Mouse (Mus musculus) spleen, adult 18-20 months (tissue): ENCODE data around the gene Tmem52b.
"Not testable (repeated sequence)": the region's sequence is repeated elsewhere in the genome, so short reads cannot be mapped to it uniquely, and the experiment has no call there.

Experiments used
- DNase-seq, 2 experiments: peaks; one replicate each; pipeline ENCODE4 v3.0.0; 2022; ENCODE audit warnings: mixed read lengths in 2 of 2

The Tmem52b gene

DNA sequence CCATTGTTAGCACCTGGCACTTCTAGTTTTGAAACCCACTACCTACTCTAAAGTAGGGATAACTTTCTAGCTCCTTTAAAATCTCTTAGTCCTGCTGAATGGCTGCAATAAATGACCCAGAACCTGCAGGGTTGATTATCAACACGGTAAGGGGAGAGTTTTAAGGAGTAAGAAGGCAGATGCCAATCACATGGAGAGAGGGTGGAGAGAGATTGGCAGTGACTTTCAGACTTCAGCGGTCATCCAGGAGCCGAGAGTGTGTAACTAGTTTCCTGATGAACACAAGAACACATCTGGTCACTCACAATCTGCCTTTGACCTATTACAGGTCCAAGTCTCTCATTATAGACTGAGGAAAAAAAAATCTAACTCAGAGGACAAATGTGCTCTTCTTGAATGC, at the start of gene Tmem52b:
Gene Tmem52b, plus strand, starts transcription at position 189 of the 400 bp plus-strand sequence.
- DNase-seq = no peak

DNA sequence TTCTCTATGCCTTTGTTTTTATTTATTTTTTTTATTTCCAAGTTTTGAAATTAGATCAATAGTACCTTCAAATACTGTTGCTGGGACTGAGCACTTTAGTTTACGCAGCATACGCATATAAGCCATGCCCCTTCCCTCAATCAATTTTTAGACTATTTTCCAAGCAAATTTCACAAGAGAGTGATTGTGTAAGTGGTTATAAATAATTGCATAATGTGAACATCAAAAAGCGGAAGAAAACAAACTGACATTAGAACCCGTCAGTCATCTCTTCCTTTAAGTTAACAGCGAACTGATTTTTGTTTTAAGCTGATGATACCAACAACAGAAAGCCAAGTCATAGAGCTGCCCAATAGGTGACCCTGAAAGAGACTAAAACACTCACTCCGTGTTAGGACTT, 41.0 kb upstream of the Tmem52b start:
- no peak for DNase-seq

DNA sequence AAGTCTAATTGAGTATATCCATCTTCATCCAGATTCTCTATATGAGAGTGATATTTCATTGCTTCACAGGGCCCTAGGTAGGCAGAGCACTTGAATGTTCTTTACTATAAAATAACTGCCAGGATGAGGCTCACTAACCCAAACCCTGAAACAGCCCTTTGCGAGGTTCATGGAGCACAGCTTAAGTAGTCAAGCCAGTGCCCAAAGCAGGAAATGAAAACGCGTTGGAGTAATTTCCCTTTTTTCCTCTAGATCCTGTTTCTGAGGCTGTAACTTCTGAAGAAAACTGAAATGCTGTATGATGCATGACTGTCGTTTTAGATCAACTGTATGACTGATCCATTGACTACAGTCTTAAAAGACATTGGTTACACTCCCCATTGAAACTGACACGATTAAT, 39.7 kb upstream of the Tmem52b start:
- DNase-seq = no peak

DNA sequence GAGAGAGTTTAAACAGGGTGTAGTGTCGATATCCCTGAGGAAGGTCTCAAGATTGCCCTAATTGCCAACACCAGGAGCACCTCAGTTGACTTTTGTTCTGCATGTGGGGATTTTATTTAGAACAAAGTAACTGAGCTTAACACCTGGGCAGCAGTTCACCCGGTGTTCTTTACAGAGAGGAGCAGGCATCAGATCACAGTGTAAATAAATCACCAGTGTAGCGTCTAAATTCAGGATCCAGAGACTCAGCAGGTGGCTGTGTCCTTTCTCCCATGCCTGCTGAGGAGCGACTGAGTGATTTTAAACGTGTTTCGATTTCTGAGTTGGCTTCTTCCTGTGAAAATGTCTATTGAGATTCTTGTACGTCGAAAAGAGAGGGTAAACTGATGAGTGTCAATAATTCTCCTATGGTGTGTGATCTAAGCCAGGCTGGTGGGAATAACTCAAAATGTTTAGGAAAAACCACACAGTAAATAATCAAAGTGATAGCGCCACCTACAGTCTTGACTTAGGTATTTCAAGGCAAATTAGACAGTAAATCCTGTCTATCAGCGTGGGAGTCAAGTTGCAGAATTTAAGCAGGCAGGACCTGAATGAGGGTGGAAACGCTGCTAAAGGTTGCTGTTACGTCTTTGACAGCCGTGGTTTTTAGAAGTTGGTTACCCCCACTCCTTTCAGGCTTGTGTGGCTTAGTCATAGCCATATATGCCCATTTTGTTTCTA, 35.8 kb upstream of the Tmem52b start:
- DNase-seq = no peak

DNA sequence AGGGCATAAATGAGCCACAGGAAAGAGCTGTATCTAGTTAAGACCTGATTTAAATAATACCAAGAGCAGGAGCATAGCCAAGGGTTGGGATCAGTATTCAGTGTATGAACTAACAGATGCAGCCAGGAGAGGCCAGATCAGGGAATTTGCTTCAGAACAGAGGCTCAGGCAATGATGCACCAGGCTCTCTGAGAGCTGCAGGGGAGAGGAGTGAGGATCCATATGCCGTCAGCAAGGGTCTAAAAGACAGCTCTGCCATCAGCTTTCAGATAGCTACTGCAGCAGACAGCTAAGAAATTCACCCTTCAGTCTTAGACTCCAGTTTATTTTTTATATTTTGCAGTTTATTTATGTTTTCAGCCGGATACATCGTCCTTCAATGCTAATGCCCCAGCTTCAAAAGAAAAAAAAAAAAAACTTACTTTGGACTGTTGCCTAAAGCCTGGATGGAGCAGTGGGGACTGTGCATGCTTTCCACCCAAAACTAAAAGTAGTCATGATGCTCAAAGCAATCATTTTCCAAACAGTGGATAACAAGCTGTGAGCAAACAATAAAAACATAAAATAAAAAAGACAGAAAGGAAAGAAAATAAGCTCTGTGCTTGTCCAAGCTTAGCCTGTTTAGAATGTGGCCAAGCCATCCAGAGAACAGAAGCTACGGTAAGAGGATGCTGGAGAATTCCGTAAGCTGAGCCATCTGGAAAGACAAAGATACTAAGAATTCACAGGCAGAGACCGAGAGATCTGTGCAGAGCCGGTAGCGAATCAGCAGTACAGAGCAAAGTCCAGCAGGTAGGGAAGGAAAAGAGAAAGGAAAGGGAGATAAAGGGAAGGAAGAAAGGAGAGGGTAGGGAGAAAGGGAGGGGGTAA, 32.0 kb upstream of the Tmem52b start:
- no peak for DNase-seq

DNA sequence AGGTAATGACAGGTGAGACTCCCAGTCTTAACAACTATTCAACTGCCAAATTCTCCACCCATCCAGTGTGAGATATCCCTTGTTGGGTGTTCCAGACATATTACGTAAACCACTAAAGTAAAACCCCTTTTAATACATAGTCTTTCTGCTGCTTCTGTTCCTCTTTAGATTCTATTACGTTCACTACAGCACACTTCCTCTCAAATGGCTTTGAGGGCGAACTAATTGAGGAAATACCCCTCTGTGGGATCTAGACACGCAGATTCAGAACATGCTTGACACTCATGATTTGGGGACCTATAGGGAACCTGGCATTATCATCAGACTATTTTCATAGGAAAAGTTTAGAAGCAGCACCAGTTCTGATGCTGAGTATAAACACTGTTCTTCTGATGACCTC, 17.4 kb upstream of the Tmem52b start:
- no peak for DNase-seq

DNA sequence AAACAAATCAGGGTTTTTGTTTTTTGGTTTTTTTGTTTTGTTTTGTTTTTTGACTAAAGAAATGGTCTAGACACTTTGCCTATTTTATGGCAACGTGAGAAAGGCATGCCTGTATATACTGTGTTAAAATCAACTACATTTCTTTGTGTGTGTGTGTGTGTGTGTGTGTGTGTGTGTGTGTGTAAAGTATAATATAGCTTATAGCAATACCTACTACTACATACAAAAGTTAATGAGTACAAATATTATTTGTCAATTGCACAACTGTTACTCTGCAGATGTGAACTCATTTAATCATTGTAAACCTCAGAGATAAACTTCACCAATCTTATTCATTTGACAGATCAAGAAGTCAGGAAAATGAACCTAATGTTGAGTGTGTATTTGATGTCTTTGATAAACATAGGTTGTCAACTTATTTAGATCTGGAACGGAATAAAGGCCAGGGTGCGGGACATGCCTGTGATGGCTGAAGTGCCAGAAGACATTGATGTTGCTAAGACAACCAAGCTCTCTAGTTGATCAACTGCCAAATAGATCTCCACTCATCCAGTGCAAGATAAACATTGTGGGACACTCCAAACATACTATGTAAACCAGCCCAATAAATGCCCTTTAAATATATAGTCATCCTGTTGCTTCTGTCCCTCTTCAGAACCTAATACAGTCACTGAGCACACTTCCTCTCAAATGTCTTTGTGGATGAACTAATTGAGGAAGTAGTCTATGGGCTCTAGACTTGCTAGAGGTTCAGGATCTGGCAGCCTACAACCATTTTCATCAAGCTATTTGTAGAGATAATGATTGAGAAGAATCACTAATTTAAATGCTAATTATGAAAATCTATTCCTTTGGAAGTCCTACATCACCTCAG, 14.8 kb upstream of the Tmem52b start:
- no peak for DNase-seq

DNA sequence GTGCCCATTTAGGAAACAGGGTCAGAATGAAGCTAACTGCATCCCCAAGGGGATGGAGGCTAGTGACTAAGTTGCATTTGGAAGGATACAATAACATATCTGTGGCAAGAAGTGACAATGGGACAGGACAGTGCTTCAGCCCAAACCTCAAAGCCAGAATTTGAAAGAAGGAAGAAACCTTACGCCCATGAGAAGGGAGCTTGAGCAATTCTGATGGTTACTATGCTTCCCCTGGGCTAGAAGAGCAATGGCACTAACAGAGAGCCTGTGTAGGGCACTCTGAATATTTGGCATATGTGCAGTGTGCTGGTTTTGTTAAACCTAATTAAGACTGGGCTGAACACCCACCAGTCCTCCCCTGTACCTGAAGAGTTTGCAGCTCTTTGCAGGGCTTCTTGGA, 12.8 kb upstream of the Tmem52b start:
- not testable (repeated sequence) for DNase-seq

DNA sequence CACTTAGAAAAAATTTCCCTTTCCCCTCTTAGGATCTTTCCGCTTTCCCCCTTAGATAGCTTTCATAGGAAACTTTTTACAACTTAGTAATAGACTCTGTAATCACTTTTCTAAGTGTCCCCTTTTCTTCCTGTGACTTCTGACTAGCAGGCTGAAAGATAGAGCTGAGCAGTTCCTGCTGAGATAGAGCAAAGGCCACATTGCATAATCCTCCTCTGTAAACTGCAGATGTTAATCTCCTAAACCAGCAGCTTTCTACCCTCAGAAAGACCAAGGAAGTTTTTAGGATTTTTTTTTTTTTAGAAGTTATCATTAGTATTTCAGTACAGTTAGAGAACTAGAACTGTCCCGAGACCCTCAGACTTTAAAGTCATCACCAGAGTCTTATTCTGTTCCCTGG, 8.9 kb upstream of the Tmem52b start:
- no peak for DNase-seq

DNA sequence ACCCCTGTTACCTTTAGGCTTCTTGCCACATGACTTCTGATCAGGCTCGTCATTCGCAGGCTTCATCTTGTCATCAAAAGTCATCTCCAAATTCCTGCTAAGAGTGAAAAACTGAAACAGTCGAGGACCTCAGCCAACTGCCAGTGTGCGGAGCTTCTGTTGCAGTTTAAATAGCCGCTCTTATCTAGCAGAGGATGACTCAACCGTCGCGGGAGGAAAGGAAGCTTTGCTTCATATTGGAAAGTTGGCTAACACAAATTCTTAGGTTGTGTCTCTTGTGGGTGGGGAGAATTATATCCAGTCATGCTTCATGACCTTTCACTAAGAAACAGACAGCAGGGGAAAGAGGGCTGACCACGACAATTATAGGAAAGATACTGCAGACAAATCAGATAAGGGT, 5.3 kb upstream of the Tmem52b start, which contains the start of gene Olr1:
Gene Olr1, minus strand, starts transcription at position 142 of the 400 bp plus-strand sequence.
- no peak for DNase-seq

DNA sequence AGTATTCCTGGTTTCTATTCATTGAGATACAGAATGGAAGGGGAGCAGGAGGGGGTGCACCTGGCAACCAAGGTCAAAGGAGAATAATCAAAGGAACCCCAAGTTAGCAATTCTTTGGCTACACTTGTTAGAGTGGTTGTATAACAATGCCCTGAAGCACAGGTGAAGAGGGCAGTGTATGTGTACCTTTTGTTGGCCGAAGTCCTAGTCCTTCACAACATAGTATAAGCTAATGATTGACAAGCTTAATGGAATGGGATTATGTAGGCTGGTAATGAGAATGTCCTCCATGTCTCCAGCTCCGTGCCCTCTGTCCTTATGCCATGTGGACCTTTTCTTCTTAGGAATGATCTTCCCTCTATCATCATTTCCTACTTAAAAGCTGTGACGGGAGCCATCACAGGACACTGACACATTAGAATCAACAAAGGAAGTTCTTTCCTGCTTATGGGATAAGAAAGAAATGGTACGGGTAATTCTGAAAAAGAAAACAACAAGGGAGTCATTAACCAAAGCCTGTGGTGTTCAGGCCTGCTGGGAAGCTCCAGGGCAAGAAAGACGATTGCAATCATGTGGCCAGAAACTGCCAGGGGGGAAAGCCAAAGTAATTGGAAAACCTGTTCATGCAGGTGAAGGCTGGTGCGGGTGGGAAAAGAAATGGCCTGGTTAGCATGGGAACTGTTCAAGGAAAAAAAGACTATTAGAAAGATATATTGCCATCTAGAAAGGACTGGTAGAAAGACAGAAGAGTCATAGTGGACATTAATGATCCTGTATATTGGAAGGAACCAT, 2.0 kb upstream of the Tmem52b start:
- DNase-seq = no peak

DNA sequence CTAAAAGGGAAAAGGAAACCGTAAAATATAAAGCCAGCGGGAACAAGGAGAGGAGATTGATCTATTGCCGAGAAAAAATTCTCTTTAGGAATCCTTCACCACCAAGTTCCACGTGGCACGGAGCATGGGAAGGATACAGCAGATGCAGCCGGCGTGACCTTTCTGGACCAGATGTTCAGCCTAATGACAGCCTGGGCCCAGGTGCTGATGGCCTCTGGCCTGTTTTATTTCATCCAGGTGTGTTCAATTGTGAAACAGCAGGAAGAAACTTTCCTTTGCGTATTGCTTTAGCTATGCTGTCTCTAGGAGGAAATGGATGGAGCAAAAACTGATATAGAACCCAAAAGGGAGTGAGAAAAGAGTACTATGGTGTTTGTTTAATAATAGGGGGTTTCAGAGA, 513 bp downstream of the Tmem52b start:
- no peak for DNase-seq

DNA sequence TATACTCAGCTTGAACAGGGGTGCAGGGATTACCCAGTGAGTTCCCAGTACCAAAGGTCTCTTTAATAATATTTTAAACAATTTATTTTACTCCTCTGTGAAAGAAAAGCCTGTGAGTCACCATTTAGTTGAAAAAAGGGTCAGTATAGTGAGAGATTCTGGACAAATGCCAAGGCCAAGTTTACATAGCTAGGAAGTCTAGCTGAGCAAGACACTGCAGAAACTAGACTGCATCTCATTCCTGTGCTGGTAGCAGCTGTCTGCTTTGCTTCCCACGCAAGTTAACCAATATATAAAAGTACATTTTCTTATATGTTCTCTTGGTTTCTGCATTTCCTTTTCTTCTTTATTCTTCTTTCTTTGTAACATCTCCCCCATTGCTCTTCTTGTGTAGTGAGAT, 1.1 kb downstream of the Tmem52b start:
- DNase-seq = no peak

DNA sequence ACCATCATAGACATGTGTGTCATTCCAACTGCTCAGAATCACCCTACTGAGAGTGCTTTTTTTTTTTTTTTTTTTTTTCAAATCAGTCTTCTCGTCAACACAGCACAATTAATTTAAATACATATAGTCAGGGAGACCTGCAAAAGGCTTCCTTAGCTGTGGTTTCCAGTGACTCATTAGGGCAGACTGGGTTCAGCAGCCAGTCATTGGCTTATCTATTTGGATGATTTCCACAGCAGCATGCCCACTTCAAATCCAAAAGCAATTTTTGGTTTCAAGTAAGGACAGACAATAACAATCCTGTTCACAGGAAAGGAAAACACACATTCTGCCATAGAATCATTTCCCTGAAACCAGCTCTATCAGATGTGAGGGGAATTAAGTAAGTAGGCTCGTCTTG, 2.0 kb downstream of the Tmem52b start:
- DNase-seq = no peak

DNA sequence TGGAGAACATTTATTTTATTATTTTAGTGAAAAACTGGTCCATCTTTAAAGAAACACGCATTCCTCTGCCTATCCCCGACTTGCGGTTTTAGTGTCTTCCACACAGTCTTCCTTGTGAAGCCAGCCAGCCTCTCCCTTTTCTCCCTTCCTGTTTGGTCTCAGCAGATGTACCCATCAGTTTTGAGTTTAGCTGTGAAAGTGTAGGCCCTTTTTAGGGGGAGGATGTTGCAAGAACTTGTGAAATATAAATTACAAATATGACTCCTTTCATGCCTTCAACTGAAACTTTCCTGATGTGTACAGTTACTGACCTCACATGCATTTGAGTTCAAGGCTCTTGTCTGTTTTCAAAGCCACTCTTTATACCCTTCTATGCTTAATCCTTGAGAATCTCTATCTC, 2.7 kb downstream of the Tmem52b start:
- DNase-seq = no peak

DNA sequence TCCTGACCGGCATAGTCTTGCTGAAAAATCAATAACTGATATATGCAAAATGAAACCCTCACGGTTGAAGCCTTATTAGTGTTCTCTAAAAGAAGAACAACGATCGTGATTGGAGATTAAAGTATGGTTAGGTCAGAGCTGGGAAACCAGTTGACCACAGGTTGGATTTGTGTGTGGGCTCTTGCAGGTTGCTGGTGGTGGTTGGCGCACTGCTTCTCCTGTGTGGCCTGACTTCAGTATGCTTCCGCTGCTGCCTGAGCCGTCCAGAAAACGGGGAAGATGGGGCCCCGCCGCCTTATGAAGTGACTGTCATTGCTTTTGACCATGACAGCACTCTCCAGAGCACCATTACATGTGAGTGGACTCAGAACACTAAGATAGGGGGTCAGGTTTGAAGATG, 4.0 kb downstream of the Tmem52b start:
- DNase-seq = no peak

DNA sequence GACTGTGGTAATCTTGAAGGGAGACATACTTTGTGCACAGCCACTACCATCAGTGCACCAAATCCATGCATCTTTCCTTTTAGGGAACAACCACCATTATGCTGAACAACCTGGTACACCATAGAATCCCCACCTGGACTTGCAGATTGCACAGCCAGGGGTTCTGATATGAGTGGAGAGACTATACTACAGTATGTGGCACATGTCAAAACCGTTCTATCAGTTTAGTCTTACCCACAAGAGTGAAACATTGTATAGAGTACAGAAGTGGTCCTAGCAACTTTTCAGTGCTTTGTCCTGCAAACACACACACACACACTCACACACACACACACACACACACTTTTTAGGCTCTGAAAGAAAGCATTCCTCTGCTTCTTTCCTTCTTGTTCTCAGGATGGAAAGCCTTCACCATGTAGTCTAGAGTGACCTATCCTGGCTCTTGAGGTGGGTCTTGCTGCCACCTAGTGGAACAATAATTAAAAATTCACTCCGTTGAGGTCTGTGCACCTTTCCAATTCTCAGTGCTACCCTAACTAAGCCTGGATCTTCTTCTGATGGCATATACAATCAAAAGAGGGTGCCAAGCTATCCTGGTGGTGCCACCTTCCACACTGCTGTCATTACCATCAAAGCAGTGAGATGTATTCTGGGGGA, 5.5 kb downstream of the Tmem52b start:
- DNase-seq = no peak

DNA sequence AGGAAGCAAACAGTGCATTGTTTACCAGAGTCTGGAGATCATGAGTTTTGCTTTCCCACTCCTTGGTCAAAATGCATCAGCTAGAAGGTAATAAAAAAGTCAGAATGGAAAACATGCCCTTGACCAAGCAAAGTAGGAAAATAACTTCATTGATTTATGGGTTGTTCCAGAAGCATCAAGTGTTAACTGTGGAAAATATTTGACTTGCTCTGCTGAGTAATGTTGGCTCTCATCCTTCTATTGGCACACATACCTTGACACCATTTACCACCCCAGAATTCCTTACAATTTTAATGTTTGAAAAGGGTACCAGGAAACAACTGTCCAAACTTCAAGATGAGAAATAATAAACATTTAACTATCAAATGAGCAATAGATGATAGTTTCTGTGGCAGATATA, 13.7 kb downstream of the Tmem52b start:
- DNase-seq = no peak

DNA sequence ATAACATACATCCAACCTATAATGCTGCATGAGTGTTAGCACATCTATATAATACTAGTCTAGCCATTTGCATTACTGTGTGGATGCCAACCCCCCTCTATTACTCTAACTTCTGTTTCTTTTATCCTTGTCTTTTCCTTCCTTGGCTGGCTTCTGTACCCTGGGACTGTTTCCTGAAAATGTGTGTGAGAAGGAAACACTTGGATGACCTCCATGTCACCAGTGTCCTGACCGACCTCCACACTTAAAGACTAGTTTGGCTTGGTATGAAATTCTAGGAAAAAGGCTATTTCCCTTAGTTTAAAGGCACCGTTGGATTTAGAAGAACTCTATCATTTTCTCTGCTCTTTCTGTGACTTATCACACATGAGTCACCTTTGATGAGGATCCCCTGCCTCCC, 15.1 kb downstream of the Tmem52b start:
- no peak for DNase-seq

DNA sequence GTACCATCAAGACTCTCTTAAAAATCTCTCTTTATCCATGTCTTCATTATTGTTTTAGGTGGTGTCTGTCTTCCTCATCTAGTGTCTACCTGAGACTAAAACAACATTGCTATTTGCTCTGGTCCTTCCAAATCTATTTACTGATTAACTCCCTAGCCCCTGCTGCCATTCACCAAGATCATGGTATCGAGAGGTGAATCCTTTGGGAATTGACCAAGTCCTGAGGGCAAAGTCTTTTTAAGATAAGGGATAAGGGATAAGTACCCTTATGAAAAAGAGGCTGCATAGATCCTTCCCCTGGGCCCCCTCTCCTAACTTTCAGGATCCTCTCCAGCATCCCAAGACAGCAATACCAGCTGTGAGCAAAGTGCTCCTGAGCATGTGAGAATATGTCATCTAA, 17.2 kb downstream of the Tmem52b start:
- DNase-seq = no peak

DNA sequence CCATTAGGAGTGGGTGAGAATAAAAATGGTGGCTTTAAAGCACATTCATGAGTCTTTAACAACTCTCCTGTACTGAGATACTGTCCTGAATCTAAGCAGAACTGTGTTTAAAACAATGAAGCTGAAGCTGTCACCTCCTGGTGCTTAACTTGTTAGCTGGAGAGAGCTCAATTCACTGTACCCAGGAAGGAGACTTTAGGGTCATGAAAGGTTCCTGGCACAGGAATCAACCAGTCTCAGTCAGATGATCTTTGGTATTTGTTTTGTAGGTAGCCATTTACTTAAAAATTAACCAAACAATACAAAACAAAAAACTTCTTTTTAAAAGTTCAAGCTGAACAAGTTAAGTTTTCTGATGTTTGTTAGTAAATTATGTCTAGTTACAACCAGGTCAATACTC, 17.9 kb downstream of the Tmem52b start:
- DNase-seq = no peak

DNA sequence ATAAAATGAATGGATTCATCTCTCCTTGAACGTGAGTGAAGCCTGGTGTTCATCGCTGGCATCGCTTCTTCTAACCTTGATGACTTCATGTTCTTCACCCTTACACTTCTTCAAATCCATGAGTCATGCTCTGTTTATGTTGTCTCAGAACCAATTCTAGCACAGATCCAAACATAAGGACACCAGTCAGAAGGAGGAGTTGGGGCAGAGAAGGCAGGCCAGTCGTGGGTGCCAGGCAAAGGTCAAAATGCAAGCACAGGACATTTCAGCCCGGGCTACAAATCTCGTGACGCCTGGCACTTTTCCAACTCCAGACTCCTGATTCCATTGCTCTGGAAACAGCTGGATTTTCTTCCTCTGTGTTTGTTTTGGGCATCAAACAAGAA, 20.2 kb downstream of the Tmem52b start:
- DNase-seq = no peak
